Mouse (Mus musculus) forebrain, embryonic 12.5 days (tissue): Measurements from ENCODE around the gene Notch2. TPM values are rescaled to one million over a fixed set of nuclear protein-coding genes. Genes with fewer than 3 reads are reported as not detected.

ENCODE experiments used
- ATAC-seq: fragments of 200-750 bp; cut with Nextera tagmentation; 2 replicates; pipeline ENCODE4 v1.8.0; 2017; ENCODE audit warnings: moderate TSS enrichment; ENCODE audit not compliant: low FRiP score
- H3K27ac ChIP-seq: fragments of 300-500 bp; sonication (generic); 2 replicates; pipeline ENCODE4 v1.5.1; 2016; ENCODE audit warnings: mild to moderate bottlenecking
- H3K27me3 ChIP-seq: fragments of 300-500 bp; sonication (generic); 2 replicates; pipeline ENCODE4 v1.6.1; 2016; ENCODE audit warnings: mild to moderate bottlenecking
- H3K36me3 ChIP-seq: fragments of 300-500 bp; sonication (generic); replicated peaks from 2 replicates; pipeline ENCODE4 v1.6.1; 2016; ENCODE audit warnings: mild to moderate bottlenecking
- H3K4me1 ChIP-seq: fragments of 300-500 bp; sonication (generic); 2 replicates; pipeline ENCODE4 v1.6.1; 2016
- H3K4me2 ChIP-seq: fragments of 300-500 bp; sonication (generic); 2 replicates; pipeline ENCODE4 v1.6.1; 2016; ENCODE audit warnings: mild to moderate bottlenecking, moderate library complexity
- H3K4me3 ChIP-seq: fragments of 300-500 bp; sonication (generic); replicated peaks from 2 replicates; pipeline ENCODE4 v1.5.1; 2016; ENCODE audit warnings: mild to moderate bottlenecking
- H3K9ac ChIP-seq: fragments of 300-500 bp; sonication (generic); 2 replicates; pipeline ENCODE4 v1.6.1; 2016; ENCODE audit warnings: mild to moderate bottlenecking
- H3K9me3 ChIP-seq: fragments of 300-500 bp; sonication (generic); 2 replicates; pipeline ENCODE4 v1.6.1; 2016
- WGBS: fragments of 180-500 bp; shearing (Covaris S2); methylation state at CpG from one replicate; pipeline ENCODE4 v1.1.7; 2016; 5-methylcytosine and 5-hydroxymethylcytosine counted together
- polyA plus RNA-seq: library from polyadenylated mRNA; unstranded; fragments of >200 nt; fragmentation: Nextera tagmentation; extraction: Ambion mirVana; gene quantifications from 2 replicates; pipeline ENCODE4 v1.2.1, GENCODE M21; 2016

Notch2 gene
- polyA plus RNA-seq, 1 experiment from 2014 or later: 27.6 TPM

DNA sequence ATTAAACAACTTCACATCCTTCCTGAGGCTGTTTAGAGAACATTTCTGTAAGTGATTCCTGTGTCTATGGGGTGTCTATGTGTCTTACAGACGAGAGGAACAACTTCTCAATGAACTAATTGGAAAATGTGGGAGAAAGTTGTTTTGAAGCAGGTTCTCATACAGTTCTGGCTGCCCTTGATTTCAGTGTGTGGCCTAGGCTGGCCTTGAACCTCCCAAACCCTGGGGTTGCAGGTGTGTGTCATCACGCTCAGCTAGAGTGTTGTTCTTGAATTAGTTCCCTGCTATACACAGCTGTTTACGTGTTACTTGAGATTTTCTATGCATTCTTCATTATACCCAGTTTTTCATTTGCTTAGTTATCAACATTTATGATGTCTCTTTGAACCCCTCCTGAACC lies 56.5 kb downstream of the Notch2 start:
- no peak for ATAC-seq
- no peaks in the 10 kb centered on the region for H3K9me3 ChIP-seq
- H3K4me2 ChIP-seq: no peak overlapping the region
- no peaks in the 10 kb centered on the region for H3K27me3 ChIP-seq
- H3K27ac ChIP-seq: no peak overlapping the region
- peaks cover 15% of the 10 kb centered on the region for H3K4me1 ChIP-seq
- WGBS: 80% methylated on average over 3 of the region's 3 CpGs
- H3K4me3 ChIP-seq: no peak overlapping the region
- H3K9ac ChIP-seq: no peak overlapping the region
- H3K36me3 ChIP-seq: peaks cover 31% of the 10 kb centered on the region

- peaks cover 15% of the 10 kb centered on the region for H3K4me1 ChIP-seq
- no peak overlapping the region for H3K9ac ChIP-seq
- no peak overlapping the region for H3K4me2 ChIP-seq
- H3K9me3 ChIP-seq: no peaks in the 10 kb centered on the region
- H3K27ac ChIP-seq: no peak overlapping the region
- H3K27me3 ChIP-seq: no peaks in the 10 kb centered on the region
- H3K4me3 ChIP-seq: no peak overlapping the region
- ATAC-seq: no peak
- WGBS: 90% methylated on average over 8 of the region's 8 CpGs
- H3K36me3 ChIP-seq: peaks cover 43% of the 10 kb centered on the region
These were observed 59.2 kb downstream of the Notch2 start for GRCm38 (mm10) chr3:98072570-98072969.

GRCm38 (mm10) chr3:98073545-98073944 lies 60.2 kb downstream of the Notch2 start:
- Histone ChIP-seq H3K36me3 (peaks cover 51% of the 10 kb centered on the region), H3K27ac (no peak overlapping the region), H3K4me3 (no peak overlapping the region), H3K4me2 (no peak overlapping the region), H3K27me3 (no peaks in the 10 kb centered on the region), H3K4me1 (peaks cover 9% of the 10 kb centered on the region), H3K9ac (no peak overlapping the region), H3K9me3 (no peaks in the 10 kb centered on the region)
- WGBS: 86% methylated on average over 4 of the region's 4 CpGs
- ATAC-seq: no peak

- Histone ChIP-seq H3K4me3 (no peak overlapping the region), H3K27me3 (no peaks in the 10 kb centered on the region), H3K27ac (no peak overlapping the region), H3K4me2 (no peak overlapping the region), H3K9ac (no peak overlapping the region), H3K9me3 (no peaks in the 10 kb centered on the region), H3K36me3 (peaks cover 51% of the 10 kb centered on the region), H3K4me1 (peaks cover 5% of the 10 kb centered on the region)
- 65% methylated on average over 6 of the region's 6 CpGs for WGBS
- no peak for ATAC-seq
These were observed 61.4 kb downstream of the Notch2 start for GRCm38 (mm10) chr3:98074622-98075231.

GRCm38 (mm10) chr3:98077866-98078265 lies 64.5 kb downstream of the Notch2 start:
- peaks cover 5% of the 10 kb centered on the region for H3K4me1 ChIP-seq
- ATAC-seq: no peak
- H3K36me3 ChIP-seq: peaks cover 43% of the 10 kb centered on the region

DNA sequence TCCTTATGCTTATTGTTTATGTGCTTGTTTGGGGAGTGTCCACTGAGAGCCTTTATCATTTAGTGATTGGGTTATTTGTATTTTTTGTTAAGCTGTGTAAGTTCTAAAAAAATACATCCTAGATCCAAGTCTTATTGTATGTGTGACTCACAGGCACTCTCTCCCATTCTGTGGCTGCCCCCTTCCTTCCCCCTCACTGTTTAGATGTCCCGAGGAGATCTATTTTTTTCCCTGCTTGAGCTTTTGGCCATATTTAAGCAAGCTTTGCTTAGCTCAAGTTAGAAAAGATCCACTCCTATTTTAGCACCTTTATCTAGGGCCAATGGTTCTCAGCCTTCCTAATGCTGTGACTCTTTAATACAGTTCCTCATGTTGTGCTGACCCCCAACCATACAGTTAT lies 65.5 kb downstream of the Notch2 start:
- no peak overlapping the region for H3K4me3 ChIP-seq
- 82% methylated on average over 1 of the region's 1 CpGs for WGBS
- ATAC-seq: no peak
- H3K9me3 ChIP-seq: no peaks in the 10 kb centered on the region
- H3K36me3 ChIP-seq: peaks cover 40% of the 10 kb centered on the region
- no peaks in the 10 kb centered on the region for H3K27me3 ChIP-seq
- H3K9ac ChIP-seq: no peak overlapping the region
- no peak overlapping the region for H3K27ac ChIP-seq
- peaks cover 5% of the 10 kb centered on the region for H3K4me1 ChIP-seq
- no peak overlapping the region for H3K4me2 ChIP-seq

More at GRCm38 (mm10) chr3:98077866-98078265, 64.5 kb downstream of the Notch2 start:
- H3K27ac ChIP-seq: no peak overlapping the region
- H3K4me3 ChIP-seq: no peak overlapping the region
- no peak overlapping the region for H3K9ac ChIP-seq
- H3K9me3 ChIP-seq: no peaks in the 10 kb centered on the region
- H3K4me2 ChIP-seq: no peak overlapping the region
- H3K27me3 ChIP-seq: no peaks in the 10 kb centered on the region
- 79% methylated on average over 5 of the region's 5 CpGs for whole genome bisulfite sequencing

DNA sequence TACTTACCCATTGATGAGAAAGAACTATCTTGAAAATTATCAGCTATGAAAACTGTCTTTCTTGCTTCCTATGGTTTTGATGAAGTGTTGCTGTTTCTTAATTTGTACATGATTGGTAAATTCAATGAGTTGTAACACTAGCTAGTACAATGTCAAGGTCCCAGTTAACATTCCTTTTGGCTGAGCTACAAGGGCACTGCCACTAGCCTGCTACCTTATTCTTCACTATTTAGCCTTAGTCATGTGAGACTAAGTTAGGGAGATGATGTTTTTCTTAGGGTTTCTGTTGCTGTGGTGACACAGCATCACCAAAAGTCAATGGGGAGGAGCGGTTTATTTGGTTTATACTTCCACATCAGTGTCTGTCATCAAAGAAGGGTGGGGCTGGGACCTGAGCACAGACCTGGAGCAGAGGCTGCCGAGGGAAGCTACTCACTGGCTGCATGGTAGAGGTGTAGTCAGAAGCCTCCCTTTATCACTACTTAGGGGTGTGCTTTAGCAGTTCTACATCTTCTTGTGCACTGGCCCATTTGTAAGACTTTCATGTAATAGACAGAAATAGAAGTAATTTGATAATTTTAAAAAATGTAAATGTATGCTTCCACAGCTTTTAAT lies 66.4 kb downstream of the Notch2 start:
- Histone ChIP-seq H3K4me2 (no peak overlapping the region), H3K4me1 (peaks cover 10% of the 10 kb centered on the region), H3K27me3 (no peaks in the 10 kb centered on the region), H3K9me3 (no peaks in the 10 kb centered on the region), H3K9ac (no peak overlapping the region), H3K36me3 (peaks cover 44% of the 10 kb centered on the region), H3K27ac (no peak overlapping the region), H3K4me3 (no peak overlapping the region)
- ATAC-seq: no peak
- WGBS: 91% methylated on average over 2 of the region's 2 CpGs

DNA sequence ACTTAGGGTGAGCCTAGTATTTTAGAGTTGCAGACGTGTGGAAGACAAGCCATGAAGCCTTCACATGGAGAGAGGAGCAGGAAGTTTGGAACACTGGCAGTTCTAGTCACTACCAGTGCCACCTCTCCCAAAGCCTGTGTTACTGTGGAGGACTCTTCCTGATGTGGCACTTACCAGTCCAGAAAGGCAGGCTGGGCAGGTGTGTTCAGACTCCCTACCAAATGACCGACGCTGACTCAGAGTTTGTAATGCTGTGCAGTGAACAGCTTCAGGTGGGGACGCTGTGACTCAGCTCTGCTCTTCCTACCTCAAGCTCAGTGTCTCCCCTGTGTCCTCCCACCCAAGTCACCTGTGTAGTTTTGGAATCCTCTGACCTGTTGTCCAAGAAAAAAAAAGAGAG lies 67.3 kb downstream of the Notch2 start:
- no peak overlapping the region for H3K27ac ChIP-seq
- WGBS: 89% methylated on average over 4 of the region's 4 CpGs
- H3K36me3 ChIP-seq: peaks cover 39% of the 10 kb centered on the region
- peaks cover 12% of the 10 kb centered on the region for H3K4me1 ChIP-seq
- H3K9me3 ChIP-seq: no peaks in the 10 kb centered on the region
- no peaks in the 10 kb centered on the region for H3K27me3 ChIP-seq
- no peak overlapping the region for H3K4me3 ChIP-seq
- H3K9ac ChIP-seq: no peak overlapping the region
- no peak for ATAC-seq
- no peak overlapping the region for H3K4me2 ChIP-seq

DNA sequence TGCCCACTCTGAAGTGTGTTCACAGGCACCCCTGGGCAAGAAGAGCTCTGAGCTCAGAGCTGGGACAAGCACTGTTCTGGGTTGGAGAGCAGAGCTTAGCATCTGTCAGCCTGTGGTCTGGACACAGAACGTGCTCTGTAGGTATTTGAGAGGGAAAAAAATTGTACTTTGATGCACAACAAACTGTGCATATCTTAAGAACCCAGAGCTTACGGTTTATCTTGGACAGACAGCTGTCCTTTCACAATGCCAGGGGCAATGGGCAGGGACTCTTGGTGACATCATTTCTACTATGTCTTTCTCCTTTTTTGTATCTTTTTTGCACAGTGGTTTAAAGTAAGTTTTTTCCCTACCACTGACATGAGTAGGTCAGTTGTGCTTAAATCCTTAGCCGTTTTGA lies 68.9 kb downstream of the Notch2 start:
- 92% methylated on average over 3 of the region's 3 CpGs for WGBS
- no peak overlapping the region for H3K9ac ChIP-seq
- no peak overlapping the region for H3K27ac ChIP-seq
- no peak for ATAC-seq
- peaks cover 37% of the 10 kb centered on the region for H3K36me3 ChIP-seq
- H3K4me1 ChIP-seq: peaks cover 15% of the 10 kb centered on the region
- H3K4me3 ChIP-seq: no peak overlapping the region
- no peak overlapping the region for H3K4me2 ChIP-seq
- H3K9me3 ChIP-seq: no peaks in the 10 kb centered on the region
- H3K27me3 ChIP-seq: no peaks in the 10 kb centered on the region

GRCm38 (mm10) chr3:98082972-98083371 lies 69.6 kb downstream of the Notch2 start:
- Histone ChIP-seq H3K4me1 (peaks cover 15% of the 10 kb centered on the region), H3K4me3 (no peak overlapping the region), H3K36me3 (peaks cover 38% of the 10 kb centered on the region), H3K9ac (no peak overlapping the region), H3K9me3 (no peaks in the 10 kb centered on the region), H3K27ac (no peak overlapping the region), H3K27me3 (no peaks in the 10 kb centered on the region), H3K4me2 (no peak overlapping the region)
- no peak for ATAC-seq
- WGBS: 71% methylated on average over 3 of the region's 3 CpGs

DNA sequence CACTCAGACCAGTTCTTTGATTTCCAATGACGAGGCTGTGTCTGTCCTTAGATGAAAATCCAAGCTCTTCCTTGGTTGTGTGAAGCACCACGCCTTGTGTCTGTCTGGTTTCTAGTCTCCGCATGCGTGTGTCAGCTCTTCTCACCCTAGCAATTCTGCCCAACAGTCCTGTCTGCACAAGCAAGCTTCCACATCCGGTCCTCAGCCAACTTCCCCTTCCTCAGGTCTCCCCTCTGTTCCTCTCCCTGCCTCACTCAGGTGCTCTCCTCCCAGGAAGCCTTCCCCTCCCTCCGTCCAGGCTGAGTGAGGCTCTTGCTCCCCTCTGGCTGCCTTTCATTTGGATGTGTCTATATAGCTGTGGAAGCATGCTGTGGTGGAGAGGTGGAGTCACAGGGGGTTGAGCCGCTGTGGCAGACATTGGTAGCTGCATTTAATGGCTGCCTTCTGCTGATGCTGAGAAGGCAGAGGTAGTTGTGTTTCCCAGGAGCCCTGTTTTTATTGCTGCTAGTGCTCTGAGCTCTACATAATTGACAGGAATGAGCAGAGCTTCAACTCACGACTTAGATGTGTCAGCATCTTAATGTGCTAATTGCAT lies 70.8 kb downstream of the Notch2 start:
- no peak for ATAC-seq
- H3K27ac ChIP-seq: no peak overlapping the region
- H3K9ac ChIP-seq: no peak overlapping the region
- WGBS: 76% methylated on average over 8 of the region's 8 CpGs
- H3K4me2 ChIP-seq: no peak overlapping the region
- no peak overlapping the region for H3K4me3 ChIP-seq
- H3K36me3 ChIP-seq: peaks cover 33% of the 10 kb centered on the region; the same call in 1 of the 2 replicates
- H3K9me3 ChIP-seq: no peaks in the 10 kb centered on the region
- no peaks in the 10 kb centered on the region for H3K27me3 ChIP-seq
- H3K4me1 ChIP-seq: peaks cover 15% of the 10 kb centered on the region

- no peak overlapping the region for H3K4me3 ChIP-seq
- no peak overlapping the region for H3K4me2 ChIP-seq
- no peak overlapping the region for H3K9ac ChIP-seq
- 85% methylated on average over 13 of the region's 13 CpGs for WGBS
- no peaks in the 10 kb centered on the region for H3K9me3 ChIP-seq
- no peak overlapping the region for H3K27ac ChIP-seq
- ATAC-seq: no peak
- H3K4me1 ChIP-seq: peaks cover 15% of the 10 kb centered on the region
- peaks cover 33% of the 10 kb centered on the region; the same call in 1 of the 2 replicates for H3K36me3 ChIP-seq
- no peaks in the 10 kb centered on the region for H3K27me3 ChIP-seq
These were observed 71.5 kb downstream of the Notch2 start for GRCm38 (mm10) chr3:98084870-98085269.
